12 mouse cellular contexts compared by ENCODE assay signal in the genomic region with DNA sequence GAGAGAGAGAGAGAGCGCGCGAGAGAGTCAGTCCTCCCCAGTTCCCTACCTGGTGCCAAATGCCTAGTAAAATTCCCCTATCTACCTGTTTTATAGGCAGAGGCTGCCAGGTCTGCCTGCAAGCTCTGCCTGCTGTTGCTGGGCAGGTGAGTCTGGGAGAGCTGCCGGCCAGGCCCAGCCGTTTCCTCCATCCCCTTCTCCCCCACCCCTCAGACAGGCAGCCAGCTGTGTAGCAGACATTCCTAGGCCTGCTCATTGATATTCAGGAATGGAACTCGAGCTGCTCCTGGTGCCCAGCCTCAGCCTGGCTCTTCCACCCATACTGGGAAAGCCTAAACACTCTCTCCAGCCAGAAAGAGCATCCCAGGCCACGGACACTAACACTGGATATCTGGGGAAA.
DNase-seq lines count a peak whose midpoint lies in the region; ATAC-seq lines count a peak whose summit lies in the region.
"Had no signal": no experiment of that assay in that cellular context is flagged by ENCODE, and none has a peak within 500 bp of the region (broad histone marks: within the 10 kb centered on the region; RNA-seq: fewer than 3 reads in every experiment).

No protein-coding gene starts in this region.

- no peak overlapping the region for H3K4me2 ChIP-seq in kidney, embryonic 16.5 days (replicated peaks; ENCODE audit: low read depth, low read length)
- H3K4me2 ChIP-seq in midbrain, embryonic 13.5 days (replicated peaks) = no peak overlapping the region

- intact Hi-C loops in heart, postnatal 36 days (cut with DNase I) = loop anchor here (5.0 kb wide), 1 partner anchor 69 kb away; a partner anchor contains a TSS

- peak; percentile 82 for DNase-seq in heart, adult 11 months
- DNase-seq in heart, postnatal 36 days = no peak
- peak; percentile 45 for DNase-seq in hindbrain, embryonic 10.5 days (ENCODE audit: low spot score)
- no peak for DNase-seq in Muller cell, postnatal 12 days (ENCODE audit: inconsistent ontology term)
- DNase-seq in spleen, postnatal 10 days (ENCODE audit: low spot score in 2 of 2) = no peak
- DNase-seq in cerebellum, postnatal 14 days = no peak
- DNase-seq: B cell, adult 2 months; cerebellum, postnatal 25 days had no signal

- no peaks in the 10 kb centered on the region for H3K9me3 ChIP-seq in hindbrain, embryonic 10.5 days
- H3K9me3 ChIP-seq in kidney, embryonic 16.5 days (ENCODE audit: low read length) = no peaks in the 10 kb centered on the region
- no peaks in the 10 kb centered on the region for H3K9me3 ChIP-seq in midbrain, embryonic 13.5 days

- no peaks in the 10 kb centered on the region for H3K36me3 ChIP-seq in hindbrain, embryonic 10.5 days
- H3K36me3 ChIP-seq in kidney, embryonic 16.5 days (ENCODE audit: insufficient read depth, low read length) = no peaks in the 10 kb centered on the region
- no peaks in the 10 kb centered on the region for H3K36me3 ChIP-seq in midbrain, embryonic 13.5 days

- ATAC-seq in kidney, embryonic 16.5 days (ENCODE audit: low FRiP score, low TSS enrichment) = peak; percentile 92
- peak; percentile 74 for ATAC-seq in midbrain, embryonic 13.5 days

- 34% methylated on average over 7 of the region's 7 CpGs for WGBS in hindbrain, embryonic 10.5 days
- WGBS in kidney, embryonic 16.5 days = 26% methylated on average over 7 of the region's 7 CpGs
- WGBS in midbrain, embryonic 13.5 days = 26% methylated on average over 6 of the region's 7 CpGs

- no peak overlapping the region for H3K9ac ChIP-seq in kidney, embryonic 16.5 days (replicated peaks; ENCODE audit: low read length)
- H3K9ac ChIP-seq in midbrain, embryonic 13.5 days (replicated peaks) = no peak overlapping the region
- H3K9ac ChIP-seq: liver, embryonic 14.5 days had no signal

- H3K4me3 ChIP-seq in hindbrain, embryonic 10.5 days = no peak overlapping the region
- no peak overlapping the region for H3K4me3 ChIP-seq in kidney, embryonic 16.5 days (ENCODE audit: low read length)
- no peak overlapping the region for H3K4me3 ChIP-seq in midbrain, embryonic 13.5 days (replicated peaks)
- H3K4me3 ChIP-seq: layer of hippocampus, adult 2 months had no signal

- peak overlapping the region; percentile 71; the same call in 1 of the 2 replicates for H3K27ac ChIP-seq in hindbrain, embryonic 10.5 days
- H3K27ac ChIP-seq in kidney, embryonic 16.5 days (ENCODE audit: low read length) = no peak overlapping the region
- no peak overlapping the region for H3K27ac ChIP-seq in midbrain, embryonic 13.5 days
- H3K27ac ChIP-seq: layer of hippocampus, adult 2 months; liver, embryonic 14.5 days had no signal

- peaks cover 23% of the 10 kb centered on the region for H3K4me1 ChIP-seq in hindbrain, embryonic 10.5 days (replicated peaks)
- H3K4me1 ChIP-seq in kidney, embryonic 16.5 days (ENCODE audit: insufficient read depth, low read length) = peaks cover 27% of the 10 kb centered on the region
- peaks cover 11% of the 10 kb centered on the region for H3K4me1 ChIP-seq in midbrain, embryonic 13.5 days (replicated peaks)

- H3K27me3 ChIP-seq in hindbrain, embryonic 10.5 days (ENCODE audit: insufficient read depth, poor library complexity, severe bottlenecking) = 0 out of 2 replicates have a peak, but pooled peaks cover 13% of the 10 kb centered on the region
- H3K27me3 ChIP-seq in kidney, embryonic 16.5 days (ENCODE audit: insufficient read depth, low read length) = no peaks in the 10 kb centered on the region; the same call in 1 of the 2 replicates
- no peaks in the 10 kb centered on the region for H3K27me3 ChIP-seq in midbrain, embryonic 13.5 days

Comparison
In these comparisons a context has a peak if more than half of its experiments do, and no peak if none do; other contexts are left out.
1. DNase-seq: peak in heart, adult 11 months (single experiment) and hindbrain, embryonic 10.5 days (single experiment); none in heart, postnatal 36 days (0 of 2), Muller cell, postnatal 12 days (single experiment), spleen, postnatal 10 days (0 of 2) and cerebellum, postnatal 14 days (0 of 2).